Mouse (Mus musculus) brain, adult 10 weeks (tissue): ENCODE results near the gene Ube2v1. TPM values are rescaled to one million over a fixed set of nuclear protein-coding genes. Genes with fewer than 3 reads are reported as not detected.

Experiments used
- polyA plus RNA-seq: library from polyadenylated mRNA; stranded (reverse); fragments of 350-450 nt; fragmentation: Illumina TruSeq; extraction: RNeasy Lipid Tissue Mini Kit (QIAGEN cat#74804); gene quantifications from one replicate; pipeline ENCODE4 v1.2.3, GENCODE M21; 2015; ENCODE audit warnings: low read depth, low replicate concordance

Gene Ube2v1
- 250 TPM for polyA plus RNA-seq

GRCm38 (mm10) chr2:167631591-167632448 is at the start of gene Ube2v1:
Gene Ube2v1 (minus strand): TSS chr2:167632095.

GRCm38 (mm10) chr2:167661270-167662203 is 29.6 kb upstream of the Ube2v1 start, which contains the start of gene Gm20431:
Gene Gm20431 (minus strand): TSS chr2:167661496.

Other genes starting within 250 kb of the Ube2v1 start
- gene Slc9a8, start 210.4 kb downstream of the Ube2v1 start, polyA plus RNA-seq, result 21.2 TPM
- 68.6 TPM for gene Rnf114, start 139.4 kb downstream of the Ube2v1 start, polyA plus RNA-seq
- gene Spata2, start 139.2 kb downstream of the Ube2v1 start, polyA plus RNA-seq, result 39.0 TPM
- gene Snai1, start 93.9 kb downstream of the Ube2v1 start, polyA plus RNA-seq, result 0.46 TPM
- 0.68 TPM for gene Gm20431, start 29.4 kb upstream of the Ube2v1 start, polyA plus RNA-seq
- 3.6 TPM for gene Cebpb, start 56.8 kb upstream of the Ube2v1 start, polyA plus RNA-seq
- 56.2 TPM for gene Tmem189, start 57.7 kb upstream of the Ube2v1 start, polyA plus RNA-seq